Mouse (Mus musculus) stomach, adult 2 months (tissue): ENCODE measurements around the gene Ugt3a1. TPM values are rescaled to one million over a fixed set of nuclear protein-coding genes. Genes with fewer than 3 reads are reported as not detected.

Experiments used
- polyA plus RNA-seq: library from polyadenylated mRNA; depleted of rRNA; stranded (reverse); fragments of >200 nt; gene quantifications from 2 replicates; pipeline ENCODE4 v1.2.3, GENCODE M21; 2012; rRNA removed

Ugt3a1 gene
- polyA plus RNA-seq = not detected in 2 replicates

DNA sequence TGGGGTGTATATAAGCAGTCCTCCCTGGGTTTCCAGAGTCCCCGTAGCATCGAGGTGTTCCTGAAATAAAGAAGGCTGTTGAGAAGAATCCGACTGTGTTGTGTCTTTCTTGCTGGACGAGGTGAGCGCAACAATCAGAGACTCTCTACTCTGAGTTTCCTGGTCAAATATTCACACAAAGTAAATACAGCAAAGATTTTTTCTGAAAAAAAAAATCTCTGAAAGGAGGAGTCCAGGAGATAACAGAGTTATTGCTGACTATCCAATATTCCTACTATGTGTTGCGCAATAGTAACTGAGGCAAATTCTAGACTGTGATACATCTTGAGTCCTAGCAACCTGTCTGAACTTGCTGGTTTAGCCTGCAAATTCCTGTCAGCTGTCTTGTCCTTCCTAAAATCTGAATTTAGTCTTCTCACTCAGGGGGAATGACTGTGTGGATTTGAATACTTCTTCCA is at the start of gene Ugt3a1:
Ugt3a1 (plus strand) TSS at position 51 of the 458 bp plus-strand sequence.

DNA sequence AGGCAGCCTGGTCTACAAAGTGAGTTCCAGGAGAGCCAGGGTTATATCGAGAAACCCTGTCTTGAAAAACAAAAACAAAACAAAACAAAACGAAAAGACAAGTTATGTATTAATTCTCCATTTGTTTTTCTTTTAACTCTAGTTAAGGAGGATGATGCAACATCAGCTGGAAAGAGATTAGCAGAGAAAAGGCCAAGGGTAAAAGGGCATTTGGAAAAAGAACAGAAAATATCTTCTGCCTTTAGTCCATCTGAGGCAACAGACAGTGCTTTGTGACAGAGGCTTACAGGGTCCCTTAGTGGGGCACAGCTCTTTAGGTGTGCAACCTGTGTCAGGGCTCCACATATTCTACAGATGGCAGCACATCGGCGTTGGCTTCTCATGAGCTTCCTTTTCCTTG is 58.7 kb downstream of the Ugt3a1 start, which contains the start of gene Ugt3a2:
Ugt3a2 (plus strand) TSS at position 210 of the 400 bp plus-strand sequence.

Other genes with a start within 250 kb of the Ugt3a1 start
- gene Nadk2, start 205.6 kb upstream of the Ugt3a1 start, polyA plus RNA-seq = 1.2 and 3.4 TPM in 2 replicates
- gene Lmbrd2, start 136.3 kb upstream of the Ugt3a1 start, polyA plus RNA-seq = 1.6 and 3.7 TPM in 2 replicates
- gene Skp2, start 121.5 kb upstream of the Ugt3a1 start, polyA plus RNA-seq = 0.22 and 0.29 TPM in 2 replicates
- 0.10 TPM in 1 of 2 replicates, not detected in the other for gene Ugt3a2, start 58.7 kb downstream of the Ugt3a1 start, polyA plus RNA-seq
- 0.12 and 0.38 TPM in 2 replicates for gene Capsl, start 159.1 kb downstream of the Ugt3a1 start, polyA plus RNA-seq